Comparison of ENCODE assay signal across 10 mouse cellular contexts in genomic region chr3:87973593-87974380, GRCm38 (mm10). TPM values are rescaled to one million over a fixed set of nuclear protein-coding genes. Genes with fewer than 3 reads are reported as not detected.
DNase-seq lines count a peak whose midpoint lies in the region; ATAC-seq lines count a peak whose summit lies in the region.
"Had no signal": no experiment of that assay in that cellular context is flagged by ENCODE, and none has a peak within 500 bp of the region (broad histone marks: within the 10 kb centered on the region; RNA-seq: fewer than 3 reads in every experiment).

No protein-coding gene starts in this region.

- peaks cover 38% of the 10 kb centered on the region for H3K36me3 ChIP-seq in kidney, embryonic 15.5 days
- 0 out of 2 replicates have a peak, but pooled peaks cover 4% of the 10 kb centered on the region for H3K36me3 ChIP-seq in embryonic facial prominence, embryonic 15.5 days
- H3K36me3 ChIP-seq in intestine, embryonic 14.5 days (ENCODE audit: control insufficient read depth, insufficient read depth, low read length), result peaks cover 26% of the 10 kb centered on the region
- peaks cover 34% of the 10 kb centered on the region for H3K36me3 ChIP-seq in neural tube, embryonic 12.5 days

- no peak for ATAC-seq in kidney, embryonic 15.5 days (replicated peaks; ENCODE audit: low FRiP score)
- ATAC-seq in embryonic facial prominence, embryonic 15.5 days (ENCODE audit: insufficient number of reproducible peaks, low FRiP score, low TSS enrichment, low read depth), result no peak
- no peak for ATAC-seq in intestine, embryonic 14.5 days (replicated peaks; ENCODE audit: low FRiP score, low TSS enrichment, low read depth)
- no peak; the same call in 1 of the 2 replicates for ATAC-seq in neural tube, embryonic 12.5 days (ENCODE audit: low FRiP score, low read depth)

- no peak for DNase-seq in kidney, postnatal 25 days
- no peak for DNase-seq in intestine, embryonic 14.5 days (ENCODE audit: low spot score)
- DNase-seq in right cerebral cortex, adult 18-20 months, result no peak
- no peak for DNase-seq in embryo, embryonic 10 days (ENCODE audit: low spot score)
- no peak for DNase-seq in adrenal gland, postnatal 4 days (ENCODE audit: low spot score in 2 of 2)
- DNase-seq: thymus, adult 18-20 months had no signal

- WGBS in kidney, embryonic 15.5 days, result 38% methylated on average over 14 of the region's 14 CpGs
- WGBS in embryonic facial prominence, embryonic 15.5 days, result 47% methylated on average over 14 of the region's 14 CpGs
- 46% methylated on average over 14 of the region's 14 CpGs for WGBS in intestine, embryonic 14.5 days
- WGBS in neural tube, embryonic 12.5 days, result 13% methylated on average over 14 of the region's 14 CpGs

- no peaks in the 10 kb centered on the region for H3K9me3 ChIP-seq in kidney, embryonic 15.5 days (replicated peaks)
- H3K9me3 ChIP-seq in embryonic facial prominence, embryonic 15.5 days (replicated peaks), result no peaks in the 10 kb centered on the region
- H3K9me3 ChIP-seq in intestine, embryonic 14.5 days (ENCODE audit: control insufficient read depth, low read length), result no peaks in the 10 kb centered on the region
- no peaks in the 10 kb centered on the region for H3K9me3 ChIP-seq in neural tube, embryonic 12.5 days

- H3K4me1 ChIP-seq in kidney, embryonic 15.5 days, result peaks cover 59% of the 10 kb centered on the region
- peaks cover 49% of the 10 kb centered on the region for H3K4me1 ChIP-seq in embryonic facial prominence, embryonic 15.5 days
- peaks cover 37% of the 10 kb centered on the region for H3K4me1 ChIP-seq in intestine, embryonic 14.5 days (replicated peaks; ENCODE audit: control insufficient read depth, insufficient read depth, low read length)
- peaks cover 51% of the 10 kb centered on the region for H3K4me1 ChIP-seq in neural tube, embryonic 12.5 days

- no peaks in the 10 kb centered on the region for H3K27me3 ChIP-seq in kidney, embryonic 15.5 days
- H3K27me3 ChIP-seq in embryonic facial prominence, embryonic 15.5 days, result peaks cover 17% of the 10 kb centered on the region
- H3K27me3 ChIP-seq in intestine, embryonic 14.5 days (replicated peaks; ENCODE audit: control insufficient read depth, insufficient read depth, low read length), result no peaks in the 10 kb centered on the region
- no peaks in the 10 kb centered on the region for H3K27me3 ChIP-seq in neural tube, embryonic 12.5 days (replicated peaks)

- peak overlapping the region; percentile 97 for H3K4me2 ChIP-seq in kidney, embryonic 15.5 days
- H3K4me2 ChIP-seq in embryonic facial prominence, embryonic 15.5 days (replicated peaks), result peak overlapping the region; percentile 94
- peak overlapping the region; percentile 86 for H3K4me2 ChIP-seq in intestine, embryonic 14.5 days (ENCODE audit: low read length)
- peak overlapping the region; percentile 94 for H3K4me2 ChIP-seq in neural tube, embryonic 12.5 days (replicated peaks)

- H3K4me3 ChIP-seq in kidney, embryonic 15.5 days (replicated peaks), result peak overlapping the region; percentile 64
- peak overlapping the region; percentile 53 for H3K4me3 ChIP-seq in embryonic facial prominence, embryonic 15.5 days (replicated peaks)
- H3K4me3 ChIP-seq in intestine, embryonic 14.5 days (ENCODE audit: low read depth, low read length), result peak overlapping the region; percentile 56; the same call in 1 of the 2 replicates
- H3K4me3 ChIP-seq in neural tube, embryonic 12.5 days, result peak overlapping the region; percentile 78

- peak overlapping the region; percentile 24 for H3K27ac ChIP-seq in kidney, embryonic 15.5 days
- no peak overlapping the region; the same call in 1 of the 2 replicates for H3K27ac ChIP-seq in embryonic facial prominence, embryonic 15.5 days (replicated peaks)
- peak overlapping the region; percentile 17; the same call in 1 of the 2 replicates for H3K27ac ChIP-seq in intestine, embryonic 14.5 days (ENCODE audit: low read depth)
- H3K27ac ChIP-seq in neural tube, embryonic 12.5 days, result peak overlapping the region; percentile 75

- H3K9ac ChIP-seq in kidney, embryonic 15.5 days, result peak overlapping the region; percentile 78; the same call in 1 of the 2 replicates
- no peak overlapping the region; the same call in none of the 2 replicates for H3K9ac ChIP-seq in embryonic facial prominence, embryonic 15.5 days
- H3K9ac ChIP-seq in intestine, embryonic 14.5 days (ENCODE audit: low read length), result peak overlapping the region; percentile 17; the same call in 1 of the 2 replicates
- peak overlapping the region; percentile 92 for H3K9ac ChIP-seq in neural tube, embryonic 12.5 days

RNA-seq across cellular contexts. Expression of gene Nes, which starts 2.9 kb away (rescaled TPM):
- 31.1 and 34.6 TPM in 2 replicates for polyA plus RNA-seq in kidney, embryonic 15.5 days (2015; fragmentation: Nextera tagmentation; extraction: Ambion mirVana)
- polyA plus RNA-seq in embryonic facial prominence, embryonic 15.5 days (2015; fragmentation: Nextera tagmentation; extraction: Ambion mirVana), result 41.9 and 57.3 TPM in 2 replicates
- polyA plus RNA-seq in intestine, embryonic 14.5 days (2014; fragmentation: Nextera tagmentation; extraction: Ambion mirVana), result 11.9 and 13.4 TPM in 2 replicates
- polyA plus RNA-seq in neural tube, embryonic 12.5 days (2016; fragmentation: Nextera tagmentation; extraction: Ambion mirVana), result 140 and 169 TPM in 2 replicates
- 10 to 100 TPM; 16.2 to 24.3 TPM for total RNA-seq in adrenal gland, postnatal 4 days (2021)

RNA-seq across cellular contexts. Expression of gene Crabp2, which starts 25.3 kb away (rescaled TPM):
- polyA plus RNA-seq in kidney, embryonic 15.5 days (2015; fragmentation: Nextera tagmentation; extraction: Ambion mirVana), result 81.1 and 82.3 TPM in 2 replicates
- 200 and 206 TPM in 2 replicates for polyA plus RNA-seq in embryonic facial prominence, embryonic 15.5 days (2015; fragmentation: Nextera tagmentation; extraction: Ambion mirVana)
- polyA plus RNA-seq in intestine, embryonic 14.5 days (2014; fragmentation: Nextera tagmentation; extraction: Ambion mirVana), result 9.7 and 14.4 TPM in 2 replicates
- 372 and 405 TPM in 2 replicates for polyA plus RNA-seq in neural tube, embryonic 12.5 days (2016; fragmentation: Nextera tagmentation; extraction: Ambion mirVana)
- 1 to 10 TPM; 1.7 to 2.0 TPM for total RNA-seq in adrenal gland, postnatal 4 days (2021)
- total RNA-seq: neutrophil, adult 5-6 weeks had no signal

RNA-seq across cellular contexts. Expression of gene Bcan, which starts 26.2 kb away (rescaled TPM):
- polyA plus RNA-seq in kidney, embryonic 15.5 days (2015; fragmentation: Nextera tagmentation; extraction: Ambion mirVana), result 0.17 and 0.33 TPM in 2 replicates
- 0.38 and 0.61 TPM in 2 replicates for polyA plus RNA-seq in embryonic facial prominence, embryonic 15.5 days (2015; fragmentation: Nextera tagmentation; extraction: Ambion mirVana)
- polyA plus RNA-seq in intestine, embryonic 14.5 days (2014; fragmentation: Nextera tagmentation; extraction: Ambion mirVana), result 0.26 and 0.73 TPM in 2 replicates
- 2.4 and 4.1 TPM in 2 replicates for polyA plus RNA-seq in neural tube, embryonic 12.5 days (2016; fragmentation: Nextera tagmentation; extraction: Ambion mirVana)
- total RNA-seq in adrenal gland, postnatal 4 days (2021), result 10 to 100 TPM; 29.2 to 30.6 TPM
- total RNA-seq: neutrophil, adult 5-6 weeks had no signal

RNA-seq across cellular contexts. Expression of gene Rrnad1, which starts 43.3 kb away (rescaled TPM):
- 17.7 and 23.0 TPM in 2 replicates for polyA plus RNA-seq in kidney, embryonic 15.5 days (2015; fragmentation: Nextera tagmentation; extraction: Ambion mirVana)
- 19.8 and 22.4 TPM in 2 replicates for polyA plus RNA-seq in embryonic facial prominence, embryonic 15.5 days (2015; fragmentation: Nextera tagmentation; extraction: Ambion mirVana)
- polyA plus RNA-seq in intestine, embryonic 14.5 days (2014; fragmentation: Nextera tagmentation; extraction: Ambion mirVana), result 17.9 and 21.8 TPM in 2 replicates
- polyA plus RNA-seq in neural tube, embryonic 12.5 days (2016; fragmentation: Nextera tagmentation; extraction: Ambion mirVana), result 22.2 TPM in 2 replicates
- total RNA-seq in adrenal gland, postnatal 4 days (2021), result 10 to 100 TPM; 21.9 to 24.9 TPM

RNA-seq across cellular contexts. Expression of gene Isg20l2, which starts 43.7 kb away (rescaled TPM):
- polyA plus RNA-seq in kidney, embryonic 15.5 days (2015; fragmentation: Nextera tagmentation; extraction: Ambion mirVana), result 62.5 and 64.3 TPM in 2 replicates
- polyA plus RNA-seq in embryonic facial prominence, embryonic 15.5 days (2015; fragmentation: Nextera tagmentation; extraction: Ambion mirVana), result 54.5 and 56.2 TPM in 2 replicates
- 32.8 and 35.9 TPM in 2 replicates for polyA plus RNA-seq in intestine, embryonic 14.5 days (2014; fragmentation: Nextera tagmentation; extraction: Ambion mirVana)
- polyA plus RNA-seq in neural tube, embryonic 12.5 days (2016; fragmentation: Nextera tagmentation; extraction: Ambion mirVana), result 60.7 and 64.1 TPM in 2 replicates
- 10 to 100 TPM; 31.0 to 33.5 TPM for total RNA-seq in adrenal gland, postnatal 4 days (2021)
